Mouse (Mus musculus) lung, embryonic 16.5 days (tissue): Measurements from ENCODE around the gene S100z. TPM values are rescaled to one million over a fixed set of nuclear protein-coding genes. Genes with fewer than 3 reads are reported as not detected.

Experiments used
- ATAC-seq: fragments of 200-750 bp; cut with Nextera tagmentation; 2 replicates; pipeline ENCODE4 v1.8.0; 2017; ENCODE audit warnings: low read depth, mild to moderate bottlenecking, moderate library complexity
- H3K27ac ChIP-seq: fragments of 300-500 bp; sonication (generic); 2 replicates; pipeline ENCODE4 v1.5.1; 2014; ENCODE audit warnings: mild to moderate bottlenecking, control low read depth, low read length
- H3K27me3 ChIP-seq: fragments of 300-500 bp; sonication (generic); 2 replicates; pipeline ENCODE4 v1.6.1; 2014; ENCODE audit warnings: low read depth, low read length, mixed read lengths; ENCODE audit not compliant: control insufficient read depth, insufficient read depth
- H3K36me3 ChIP-seq: fragments of 300-500 bp; sonication (generic); 2 replicates; pipeline ENCODE4 v1.6.1; 2014; ENCODE audit warnings: low read length; ENCODE audit not compliant: control insufficient read depth, insufficient read depth
- H3K4me1 ChIP-seq: fragments of 300-500 bp; sonication (generic); replicated peaks from 2 replicates; pipeline ENCODE4 v1.6.1; 2014; ENCODE audit warnings: low read length, mixed read lengths; ENCODE audit not compliant: control insufficient read depth, insufficient read depth
- H3K4me2 ChIP-seq: fragments of 300-500 bp; sonication (generic); 2 replicates; pipeline ENCODE4 v1.6.1; 2014; ENCODE audit warnings: low read depth, low read length, control low read depth
- H3K4me3 ChIP-seq: fragments of 300-500 bp; sonication (generic); 2 replicates; pipeline ENCODE4 v1.5.1; 2014; ENCODE audit warnings: mild to moderate bottlenecking, low read length, control low read depth
- H3K9ac ChIP-seq: fragments of 300-500 bp; sonication (generic); 2 replicates; pipeline ENCODE4 v1.6.1; 2014; ENCODE audit warnings: low read length, control low read depth
- H3K9me3 ChIP-seq: fragments of 300-500 bp; sonication (generic); 2 replicates; pipeline ENCODE4 v1.6.1; 2016; ENCODE audit warnings: low read length; ENCODE audit not compliant: control insufficient read depth
- WGBS: fragments of 180-500 bp; shearing (Covaris S2); extraction: QIAGEN DNeasy Blood & Tissue Kit; methylation state at CpG from one replicate; pipeline ENCODE4 v1.1.7; 2014; 5-methylcytosine and 5-hydroxymethylcytosine counted together
- polyA plus RNA-seq: library from polyadenylated mRNA; unstranded; fragments of >200 nt; fragmentation: Nextera tagmentation; extraction: Ambion mirVana; gene quantifications from 2 replicates; pipeline ENCODE4 v1.2.1, GENCODE M21; 2015

The S100z gene
- polyA plus RNA-seq = not detected in 2 replicates

GRCm38 (mm10) chr13:95478671-95479413 lies at the start of gene S100z:
S100z (minus strand) TSS chr13:95478721.
- H3K4me3 ChIP-seq = no peak within 1 kb of the TSS
- no peak within 1 kb of the TSS for H3K27ac ChIP-seq
- no peaks in the 10 kb centered on the region for H3K36me3 ChIP-seq
- WGBS = 87% methylated on average over 21 of the region's 21 CpGs
- H3K4me1 ChIP-seq = no peaks in the 10 kb centered on the region; the same call in 1 of the 2 replicates
- no peak within 1 kb of the TSS for H3K4me2 ChIP-seq
- no peaks in the 10 kb centered on the region for H3K9me3 ChIP-seq
- H3K27me3 ChIP-seq = no peaks in the 10 kb centered on the region
- ATAC-seq = no peak
- no peak within 1 kb of the TSS for H3K9ac ChIP-seq

- Histone ChIP-seq H3K36me3 (no peaks in the 10 kb centered on the region), H3K9ac (peak within 1 kb of the TSS; percentile 66), H3K4me2 (peak within 1 kb of the TSS; percentile 97), H3K4me1 (peaks cover 8% of the 10 kb centered on the region; the same call in 1 of the 2 replicates), H3K27me3 (peaks cover 17% of the 10 kb centered on the region), H3K27ac (peak within 1 kb of the TSS; percentile 50), H3K4me3 (peak within 1 kb of the TSS; percentile 65), H3K9me3 (no peaks in the 10 kb centered on the region)
- WGBS = under 1% methylated on average over 54 of the region's 54 CpGs
- peak; percentile 94 for ATAC-seq
These were observed 46.4 kb upstream of the S100z start, which contains the start of gene F2rl1 for GRCm38 (mm10) chr13:95524674-95525491. F2rl1 (minus strand) TSS chr13:95525227.

- Histone ChIP-seq H3K27me3 (peaks cover 17% of the 10 kb centered on the region), H3K9ac (peak overlapping the region; percentile 66), H3K27ac (peak overlapping the region; percentile 50), H3K4me1 (peaks cover 8% of the 10 kb centered on the region; the same call in 1 of the 2 replicates), H3K4me2 (peak overlapping the region; percentile 97), H3K4me3 (peak overlapping the region; percentile 65), H3K9me3 (no peaks in the 10 kb centered on the region), H3K36me3 (no peaks in the 10 kb centered on the region)
- ATAC-seq = peak; percentile 32; the same call in 1 of the 2 replicates
- WGBS = 0% methylated on average over 13 of the region's 13 CpGs
These were observed 45.8 kb upstream of the S100z start for GRCm38 (mm10) chr13:95524424-95524673.

- Histone ChIP-seq H3K9me3 (no peaks in the 10 kb centered on the region), H3K27ac (no peak overlapping the region), H3K4me2 (peak overlapping the region; percentile 97), H3K9ac (peak overlapping the region; percentile 66), H3K4me1 (peaks cover 8% of the 10 kb centered on the region; the same call in 1 of the 2 replicates), H3K4me3 (peak overlapping the region; percentile 65), H3K27me3 (peaks cover 17% of the 10 kb centered on the region), H3K36me3 (no peaks in the 10 kb centered on the region)
- 5% methylated on average over 29 of the region's 29 CpGs for WGBS
- peak; percentile 47; the same call in 1 of the 2 replicates for ATAC-seq
These were observed 45.3 kb upstream of the S100z start for GRCm38 (mm10) chr13:95523659-95524423.

GRCm38 (mm10) chr13:95522176-95522575 lies 43.7 kb upstream of the S100z start:
- H3K4me3 ChIP-seq = no peak overlapping the region
- no peak for ATAC-seq
- H3K4me2 ChIP-seq = no peak overlapping the region
- no peaks in the 10 kb centered on the region for H3K9me3 ChIP-seq
- 70% methylated on average over 10 of the region's 10 CpGs for WGBS
- H3K36me3 ChIP-seq = no peaks in the 10 kb centered on the region
- H3K4me1 ChIP-seq = peaks cover 8% of the 10 kb centered on the region; the same call in 1 of the 2 replicates
- H3K9ac ChIP-seq = no peak overlapping the region
- no peak overlapping the region for H3K27ac ChIP-seq
- peaks cover 17% of the 10 kb centered on the region for H3K27me3 ChIP-seq

GRCm38 (mm10) chr13:95521029-95521428 lies 42.5 kb upstream of the S100z start:
- no peak for ATAC-seq
- WGBS = 69% methylated on average over 6 of the region's 6 CpGs
- no peak overlapping the region for H3K4me3 ChIP-seq
- no peak overlapping the region for H3K27ac ChIP-seq
- no peaks in the 10 kb centered on the region for H3K36me3 ChIP-seq
- peaks cover 12% of the 10 kb centered on the region for H3K27me3 ChIP-seq
- H3K4me2 ChIP-seq = no peak overlapping the region
- H3K4me1 ChIP-seq = peaks cover 8% of the 10 kb centered on the region; the same call in 1 of the 2 replicates
- H3K9ac ChIP-seq = no peak overlapping the region
- no peaks in the 10 kb centered on the region for H3K9me3 ChIP-seq

GRCm38 (mm10) chr13:95514756-95515155 lies 36.2 kb upstream of the S100z start:
- no peak for ATAC-seq
- 78% methylated on average over 4 of the region's 4 CpGs for WGBS
- H3K27ac ChIP-seq = no peak overlapping the region
- H3K4me3 ChIP-seq = no peak overlapping the region
- H3K4me1 ChIP-seq = no peaks in the 10 kb centered on the region
- no peak overlapping the region for H3K4me2 ChIP-seq
- H3K9ac ChIP-seq = no peak overlapping the region
- H3K27me3 ChIP-seq = no peaks in the 10 kb centered on the region
- H3K9me3 ChIP-seq = no peaks in the 10 kb centered on the region
- 0 out of 2 replicates have a peak, but pooled peaks cover 2% of the 10 kb centered on the region for H3K36me3 ChIP-seq

GRCm38 (mm10) chr13:95510054-95510453 lies 31.5 kb upstream of the S100z start:
- H3K4me2 ChIP-seq = no peak overlapping the region
- H3K27me3 ChIP-seq = no peaks in the 10 kb centered on the region
- no peak overlapping the region for H3K4me3 ChIP-seq
- no peaks in the 10 kb centered on the region for H3K4me1 ChIP-seq
- WGBS = 84% methylated on average over 5 of the region's 5 CpGs
- H3K36me3 ChIP-seq = 0 out of 2 replicates have a peak, but pooled peaks cover 2% of the 10 kb centered on the region
- no peak overlapping the region for H3K27ac ChIP-seq
- no peak overlapping the region for H3K9ac ChIP-seq
- no peak for ATAC-seq
- H3K9me3 ChIP-seq = no peaks in the 10 kb centered on the region
